ENCODE assay signal across 12 mouse cellular contexts in genomic region chr12:113878826-113879225, GRCm38 (mm10).
DNase-seq lines count a peak whose midpoint lies in the region; ATAC-seq and TF ChIP-seq lines count a peak whose summit lies in the region.
"Had no signal": no experiment of that assay in that cellular context is flagged by ENCODE, and none has a peak within 500 bp of the region (broad histone marks: within the 10 kb centered on the region; RNA-seq: fewer than 3 reads in every experiment).

No protein-coding gene starts in this region.

- H3K27ac ChIP-seq in limb, embryonic 11.5 days (replicated peaks; ENCODE audit: low read depth, low read length) = no peak overlapping the region
- no peak overlapping the region for H3K27ac ChIP-seq in limb, embryonic 10.5 days
- no peak overlapping the region for H3K27ac ChIP-seq in ES-Bruce4 (ENCODE audit: insufficient read depth, low read length)
- no peak overlapping the region for H3K27ac ChIP-seq in forebrain, embryonic 11.5 days (ENCODE audit: low read depth, low read length)
- H3K27ac ChIP-seq: forebrain, embryonic 13.5 days; hindbrain, embryonic 13.5 days; limb, embryonic 12.5 days; neural tube, embryonic 12.5 days had no signal

- H3K9me3 ChIP-seq in limb, embryonic 11.5 days (ENCODE audit: control insufficient read depth, low read length) = peaks cover 3% of the 10 kb centered on the region; the same call in 1 of the 2 replicates
- H3K9me3 ChIP-seq in limb, embryonic 10.5 days (replicated peaks) = no peaks in the 10 kb centered on the region
- no peaks in the 10 kb centered on the region for H3K9me3 ChIP-seq in ES-Bruce4 (replicated peaks; ENCODE audit: control insufficient read depth, insufficient read depth, low read length, poor library complexity, severe bottlenecking)
- peaks cover 2% of the 10 kb centered on the region; the same call in 1 of the 2 replicates for H3K9me3 ChIP-seq in forebrain, embryonic 11.5 days (ENCODE audit: control insufficient read depth, low read length)

- no peaks in the 10 kb centered on the region for H3K4me1 ChIP-seq in limb, embryonic 11.5 days (ENCODE audit: control insufficient read depth, insufficient read depth, low read length)
- no peaks in the 10 kb centered on the region for H3K4me1 ChIP-seq in limb, embryonic 10.5 days
- H3K4me1 ChIP-seq in ES-Bruce4 (ENCODE audit: control insufficient read depth, insufficient read depth, low read length) = no peaks in the 10 kb centered on the region
- H3K4me1 ChIP-seq in forebrain, embryonic 11.5 days (replicated peaks; ENCODE audit: control insufficient read depth, insufficient read depth, low read length) = no peaks in the 10 kb centered on the region
- H3K4me1 ChIP-seq: forebrain, embryonic 13.5 days; hindbrain, embryonic 13.5 days; limb, embryonic 12.5 days; neural tube, embryonic 12.5 days had no signal

- DNase-seq in limb, embryonic 11.5 days (ENCODE audit: low spot score) = peak; percentile 26
- DNase-seq in limb, embryonic 10.5 days (ENCODE audit: low spot score) = no peak
- DNase-seq in adrenal gland, postnatal 36 days = peak; percentile 17 to 24
- DNase-seq in lung, postnatal 36 days = peak; percentile 1
- DNase-seq in forebrain, embryonic 11.5 days (ENCODE audit: low spot score) = no peak
- DNase-seq in adipocyte (ENCODE audit: low spot score) = no peak

- WGBS in limb, embryonic 11.5 days = 30% methylated on average over 2 of the region's 2 CpGs
- WGBS in limb, embryonic 10.5 days = 34% methylated on average over 2 of the region's 2 CpGs
- WGBS in forebrain, embryonic 11.5 days = 30% methylated on average over 2 of the region's 2 CpGs

- no peak overlapping the region for H3K4me2 ChIP-seq in limb, embryonic 11.5 days (ENCODE audit: low read depth, severe bottlenecking)
- no peak overlapping the region for H3K4me2 ChIP-seq in forebrain, embryonic 11.5 days (ENCODE audit: low read depth, low read length, severe bottlenecking)
- H3K4me2 ChIP-seq: forebrain, embryonic 13.5 days; hindbrain, embryonic 13.5 days; limb, embryonic 12.5 days; neural tube, embryonic 12.5 days had no signal

- H3K27me3 ChIP-seq in limb, embryonic 11.5 days (ENCODE audit: control insufficient read depth, insufficient read depth, low read length) = no peaks in the 10 kb centered on the region
- H3K27me3 ChIP-seq in limb, embryonic 10.5 days (ENCODE audit: low read depth, poor library complexity, severe bottlenecking) = no peaks in the 10 kb centered on the region
- H3K27me3 ChIP-seq in ES-Bruce4 (ENCODE audit: control insufficient read depth, insufficient read depth, low read length, poor library complexity, severe bottlenecking) = no peaks in the 10 kb centered on the region
- no peaks in the 10 kb centered on the region for H3K27me3 ChIP-seq in forebrain, embryonic 11.5 days (ENCODE audit: control insufficient read depth, insufficient read depth, low read length)
- H3K27me3 ChIP-seq: forebrain, embryonic 13.5 days; hindbrain, embryonic 13.5 days; limb, embryonic 12.5 days; neural tube, embryonic 12.5 days had no signal

- no peak for ATAC-seq in limb, embryonic 11.5 days (ENCODE audit: insufficient number of reproducible peaks, low FRiP score, low TSS enrichment, low read depth)
- ATAC-seq in erythroblast, adult 5-6 weeks (replicated peaks; ENCODE audit: low FRiP score, poor library complexity, severe bottlenecking) = no peak
- no peak for ATAC-seq in forebrain, embryonic 11.5 days (replicated peaks; ENCODE audit: low FRiP score)
- ATAC-seq: forebrain, embryonic 13.5 days had no signal

- TF ChIP-seq POLR2A in ES-Bruce4 (IDR thresholded peaks at IDR 0.05; ENCODE audit: insufficient read depth, low read length) = no peak

- H3K9ac ChIP-seq in limb, embryonic 11.5 days (ENCODE audit: low read length) = no peak overlapping the region
- no peak overlapping the region for H3K9ac ChIP-seq in ES-Bruce4 (ENCODE audit: low read depth, poor library complexity, severe bottlenecking)
- H3K9ac ChIP-seq in forebrain, embryonic 11.5 days (ENCODE audit: low read length) = no peak overlapping the region
- H3K9ac ChIP-seq: forebrain, embryonic 13.5 days; hindbrain, embryonic 13.5 days; limb, embryonic 12.5 days; neural tube, embryonic 12.5 days had no signal

- no peak for TF ChIP-seq EP300 in ES-Bruce4 (IDR thresholded peaks at IDR 0.05; ENCODE audit: insufficient read depth, low read depth, low read length)

- H3K36me3 ChIP-seq in limb, embryonic 11.5 days (ENCODE audit: control insufficient read depth, insufficient read depth, low read length) = no peaks in the 10 kb centered on the region
- no peaks in the 10 kb centered on the region for H3K36me3 ChIP-seq in limb, embryonic 10.5 days
- no peaks in the 10 kb centered on the region for H3K36me3 ChIP-seq in ES-Bruce4 (ENCODE audit: control insufficient read depth, insufficient read depth, low read length, poor library complexity, severe bottlenecking)
- H3K36me3 ChIP-seq in forebrain, embryonic 11.5 days (ENCODE audit: control insufficient read depth, insufficient read depth, low read length) = no peaks in the 10 kb centered on the region
- H3K36me3 ChIP-seq: hindbrain, embryonic 13.5 days; limb, embryonic 12.5 days; neural tube, embryonic 12.5 days had no signal

- peak; percentile 46 for TF ChIP-seq CTCF in ES-Bruce4 (IDR thresholded peaks at IDR 0.05; ENCODE audit: low read depth, low read length)

- H3K4me3 ChIP-seq in limb, embryonic 11.5 days (ENCODE audit: low read depth, low read length) = no peak overlapping the region
- H3K4me3 ChIP-seq in limb, embryonic 10.5 days = no peak overlapping the region
- H3K4me3 ChIP-seq in ES-Bruce4 (ENCODE audit: low read depth, low read length) = no peak overlapping the region
- no peak overlapping the region for H3K4me3 ChIP-seq in forebrain, embryonic 11.5 days (ENCODE audit: low read depth, low read length)
- H3K4me3 ChIP-seq: forebrain, embryonic 13.5 days; hindbrain, embryonic 13.5 days; limb, embryonic 12.5 days; neural tube, embryonic 12.5 days had no signal

Comparison
In these comparisons a context has a peak if more than half of its experiments do, and no peak if none do; other contexts are left out.
1. DNase-seq: peak in limb, embryonic 11.5 days (single experiment), adrenal gland, postnatal 36 days (2 of 2) and lung, postnatal 36 days (single experiment); none in limb, embryonic 10.5 days (single experiment), forebrain, embryonic 11.5 days (single experiment) and adipocyte (single experiment).